Mouse (Mus musculus) colon, adult 2 months (tissue): ENCODE measurements around the gene Crnkl1. TPM values are rescaled to one million over a fixed set of nuclear protein-coding genes. Genes with fewer than 3 reads are reported as not detected.

Experiments
- polyA plus RNA-seq: library from polyadenylated mRNA; depleted of rRNA; stranded (reverse); fragments of >200 nt; gene quantifications from 2 replicates; pipeline ENCODE4 v1.2.3, GENCODE M21; 2012; rRNA removed

The Crnkl1 gene
- 11.1 and 14.1 TPM in 2 replicates for polyA plus RNA-seq

DNA sequence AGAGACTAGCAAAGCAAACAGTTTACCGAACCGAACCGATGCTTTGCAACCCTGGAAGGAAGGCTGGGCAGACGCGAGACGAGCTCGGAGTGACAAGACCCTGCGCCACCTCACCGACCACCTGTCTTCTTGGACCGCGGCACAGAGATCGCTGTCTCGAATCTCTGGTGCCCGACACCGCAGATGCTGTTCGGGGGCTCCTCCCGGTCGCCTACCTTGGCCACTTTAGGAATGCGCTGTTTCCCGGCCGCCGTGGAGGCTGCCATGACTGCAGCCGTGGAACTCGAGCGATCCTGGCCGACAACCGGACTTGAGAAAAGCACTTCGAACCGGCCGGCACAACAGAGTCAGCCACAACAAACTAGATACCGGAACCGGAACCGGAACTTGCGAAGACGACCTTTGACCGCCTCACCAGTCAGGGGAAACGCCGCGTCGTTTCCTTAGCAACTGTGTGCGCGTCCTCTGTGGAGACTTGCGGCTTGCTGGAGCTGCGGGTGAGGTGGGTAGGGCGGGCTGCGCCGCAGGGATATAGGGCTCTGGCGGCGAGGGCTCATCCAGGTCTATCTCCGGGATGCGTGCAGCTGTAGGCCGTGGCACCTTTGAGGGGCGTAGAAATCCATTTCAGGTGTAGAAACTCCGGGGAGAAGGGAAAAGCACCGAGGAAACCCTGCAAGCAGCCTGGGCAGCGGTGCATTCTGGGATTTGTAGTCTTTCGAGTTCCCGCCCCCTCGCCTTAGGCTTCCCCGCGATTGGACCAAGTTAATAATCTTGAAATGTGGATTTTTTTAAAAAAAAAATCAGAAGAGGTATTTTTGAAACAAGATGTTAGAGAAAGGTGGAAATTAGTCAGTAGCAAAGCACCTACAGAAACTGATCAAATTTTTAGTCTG lies at the start of gene Crnkl1, which contains the start of gene Cfap61:
Gene Crnkl1, minus strand, starts transcription at position 676 of the 893 bp plus-strand sequence.
Gene Cfap61, plus strand, starts transcription at position 446 of the 893 bp plus-strand sequence.

DNA sequence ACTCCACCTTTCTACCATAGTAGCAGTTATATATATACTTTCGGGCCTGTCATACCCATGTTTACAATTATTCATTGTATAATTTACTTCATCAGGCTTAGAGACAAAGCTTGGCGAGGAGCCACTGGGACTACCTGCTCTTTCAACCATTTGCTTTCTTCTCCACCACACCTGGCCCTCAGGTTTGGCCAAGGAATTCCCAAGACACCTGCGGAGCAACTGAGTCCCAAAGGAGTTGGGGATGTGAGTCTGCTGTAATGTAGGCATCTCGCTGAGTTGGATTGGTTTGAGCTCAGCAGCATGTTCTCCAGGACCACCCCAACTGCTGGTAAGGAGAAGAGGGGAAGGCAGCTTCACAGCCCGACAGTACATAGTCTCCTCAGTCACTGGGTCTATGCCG lies 33.0 kb downstream of the Crnkl1 start, which contains the start of gene Naa20:
Gene Naa20, plus strand, starts transcription at position 239 of the 400 bp plus-strand sequence.

Other genes starting within 250 kb of the Crnkl1 start
- 27.5 and 28.8 TPM in 2 replicates for gene Naa20, start 32.9 kb downstream of the Crnkl1 start, polyA plus RNA-seq
- gene Cfap61, start 230 bp downstream of the Crnkl1 start, polyA plus RNA-seq = 0.12 and 0.17 TPM in 2 replicates